Mouse (Mus musculus): Measurements from ENCODE around the gene Trappc6a. TPM values are rescaled to one million over a fixed set of nuclear protein-coding genes. Genes with fewer than 3 reads are reported as not detected.

The Trappc6a gene
- polyA plus RNA-seq, 1 experiment from 2014 or later, result 73.2 TPM

GRCm38 (mm10) chr7:19500420-19501363, 7.5 kb upstream of the Trappc6a start:
- Histone ChIP-seq H3K4me1 (ENCODE audit: control insufficient read depth, insufficient read depth, low read length) (peaks cover under 1% of the 10 kb centered on the region), H3K4me3 (ENCODE audit: low read length) (no peak overlapping the region), H3K36me3 (ENCODE audit: control insufficient read depth, insufficient read depth) (no peaks in the 10 kb centered on the region), H3K9ac (ENCODE audit: low read length) (no peak overlapping the region), H3K4me2 (ENCODE audit: low read depth, low read length) (no peak overlapping the region), H3K27ac (ENCODE audit: low read length) (no peak overlapping the region), H3K27me3 (ENCODE audit: control insufficient read depth, insufficient read depth, low read length) (no peaks in the 10 kb centered on the region), H3K9me3 (replicated peaks; ENCODE audit: control insufficient read depth, low read length) (no peaks in the 10 kb centered on the region)
- no peak for ATAC-seq (replicated peaks; ENCODE audit: extremely low read depth, insufficient read depth, low FRiP score)
- 65% methylated on average over 12 of the region's 12 CpGs for WGBS

DNA sequence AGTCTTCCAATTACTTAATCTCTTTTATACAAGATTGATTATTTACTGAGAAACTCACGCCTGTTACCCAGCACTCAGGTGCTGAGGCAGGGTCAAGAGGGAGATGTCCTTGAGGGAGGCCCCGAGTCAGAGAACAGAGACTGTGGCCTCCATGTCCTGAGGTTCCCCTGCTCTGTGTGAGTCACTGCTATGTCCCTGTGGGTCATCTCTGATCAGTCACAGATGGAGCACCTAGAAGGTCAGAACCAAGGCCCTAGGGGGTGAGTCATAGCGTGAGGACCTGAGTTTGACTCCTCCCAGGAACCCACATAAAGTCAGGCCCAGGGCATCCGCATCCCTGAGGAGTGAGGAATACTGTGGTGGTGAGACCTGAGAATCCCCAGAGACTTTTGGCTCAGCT, 6.5 kb upstream of the Trappc6a start:
- Histone ChIP-seq H3K27me3 (ENCODE audit: control insufficient read depth, insufficient read depth, low read length) (no peaks in the 10 kb centered on the region), H3K9ac (ENCODE audit: low read length) (no peak overlapping the region), H3K4me2 (ENCODE audit: low read depth, low read length) (no peak overlapping the region), H3K9me3 (replicated peaks; ENCODE audit: control insufficient read depth, low read length) (no peaks in the 10 kb centered on the region), H3K36me3 (ENCODE audit: control insufficient read depth, insufficient read depth) (no peaks in the 10 kb centered on the region), H3K4me1 (ENCODE audit: control insufficient read depth, insufficient read depth, low read length) (no peaks in the 10 kb centered on the region; the same call in 1 of the 2 replicates), H3K4me3 (ENCODE audit: low read length) (no peak overlapping the region), H3K27ac (ENCODE audit: low read length) (no peak overlapping the region)
- WGBS, result 68% methylated on average over 4 of the region's 4 CpGs
- no peak for ATAC-seq (replicated peaks; ENCODE audit: extremely low read depth, insufficient read depth, low FRiP score)

- Histone ChIP-seq H3K27ac (ENCODE audit: low read length) (no peak overlapping the region), H3K9ac (ENCODE audit: low read length) (no peak overlapping the region), H3K4me3 (ENCODE audit: low read length) (no peak overlapping the region), H3K4me2 (ENCODE audit: low read depth, low read length) (no peak overlapping the region), H3K27me3 (ENCODE audit: control insufficient read depth, insufficient read depth, low read length) (no peaks in the 10 kb centered on the region), H3K4me1 (ENCODE audit: control insufficient read depth, insufficient read depth, low read length) (peaks cover 6% of the 10 kb centered on the region), H3K9me3 (replicated peaks; ENCODE audit: control insufficient read depth, low read length) (no peaks in the 10 kb centered on the region), H3K36me3 (ENCODE audit: control insufficient read depth, insufficient read depth) (no peaks in the 10 kb centered on the region)
- no peak for ATAC-seq (replicated peaks; ENCODE audit: extremely low read depth, insufficient read depth, low FRiP score)
- WGBS, result 31% methylated on average over 5 of the region's 5 CpGs
These were observed 4.6 kb upstream of the Trappc6a start for GRCm38 (mm10) chr7:19503481-19504068.

DNA sequence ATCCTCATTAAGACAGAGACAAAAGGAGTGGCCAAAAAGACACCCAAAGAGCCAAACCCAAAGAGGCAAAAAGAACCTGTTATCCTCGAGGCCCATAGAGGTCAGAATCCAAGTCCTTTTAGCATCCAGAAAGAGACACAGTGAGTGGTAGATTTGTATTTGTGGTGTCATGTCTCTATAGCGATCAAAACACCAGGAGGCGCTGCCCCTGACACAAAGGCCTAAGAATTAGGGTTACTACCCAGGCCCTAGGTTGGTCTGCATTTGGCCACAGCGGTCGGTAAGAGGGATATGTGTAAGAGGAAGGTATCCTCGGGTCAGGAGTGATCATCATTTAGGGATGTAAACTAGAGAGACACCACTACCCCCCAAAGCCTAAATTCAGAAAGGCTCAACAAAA, 1.9 kb upstream of the Trappc6a start:
- Histone ChIP-seq H3K9me3 (replicated peaks; ENCODE audit: control insufficient read depth, low read length) (no peaks in the 10 kb centered on the region), H3K27ac (ENCODE audit: low read length) (no peak overlapping the region), H3K36me3 (ENCODE audit: control insufficient read depth, insufficient read depth) (no peaks in the 10 kb centered on the region), H3K4me1 (ENCODE audit: control insufficient read depth, insufficient read depth, low read length) (peaks cover 13% of the 10 kb centered on the region), H3K4me3 (ENCODE audit: low read length) (no peak overlapping the region; the same call in 1 of the 2 replicates), H3K9ac (ENCODE audit: low read length) (no peak overlapping the region), H3K4me2 (ENCODE audit: low read depth, low read length) (no peak overlapping the region; the same call in 1 of the 2 replicates), H3K27me3 (ENCODE audit: control insufficient read depth, insufficient read depth, low read length) (no peaks in the 10 kb centered on the region)
- WGBS, result 42% methylated on average over 6 of the region's 6 CpGs
- no peak for ATAC-seq (replicated peaks; ENCODE audit: extremely low read depth, insufficient read depth, low FRiP score)

GRCm38 (mm10) chr7:19506969-19507611, 1.1 kb upstream of the Trappc6a start:
- H3K4me3 ChIP-seq (ENCODE audit: low read length), result peak overlapping the region; percentile 97
- 2% methylated on average over 71 of the region's 71 CpGs for WGBS
- ATAC-seq (replicated peaks; ENCODE audit: extremely low read depth, insufficient read depth, low FRiP score), result no peak
- H3K9ac ChIP-seq (ENCODE audit: low read length), result peak overlapping the region; percentile 92
- peak overlapping the region; percentile 97 for H3K4me2 ChIP-seq (ENCODE audit: low read depth, low read length)
- peaks cover 13% of the 10 kb centered on the region for H3K4me1 ChIP-seq (ENCODE audit: control insufficient read depth, insufficient read depth, low read length)
- no peaks in the 10 kb centered on the region for H3K27me3 ChIP-seq (ENCODE audit: control insufficient read depth, insufficient read depth, low read length)
- H3K27ac ChIP-seq (ENCODE audit: low read length), result no peak overlapping the region
- no peaks in the 10 kb centered on the region for H3K36me3 ChIP-seq (ENCODE audit: control insufficient read depth, insufficient read depth)
- no peaks in the 10 kb centered on the region for H3K9me3 ChIP-seq (replicated peaks; ENCODE audit: control insufficient read depth, low read length)

- Histone ChIP-seq H3K4me2 (ENCODE audit: low read depth, low read length) (peak overlapping the region; percentile 97), H3K9me3 (replicated peaks; ENCODE audit: control insufficient read depth, low read length) (no peaks in the 10 kb centered on the region), H3K36me3 (ENCODE audit: control insufficient read depth, insufficient read depth) (no peaks in the 10 kb centered on the region), H3K4me1 (ENCODE audit: control insufficient read depth, insufficient read depth, low read length) (peaks cover 13% of the 10 kb centered on the region), H3K4me3 (ENCODE audit: low read length) (peak overlapping the region; percentile 97), H3K9ac (ENCODE audit: low read length) (peak overlapping the region; percentile 92), H3K27ac (ENCODE audit: low read length) (peak overlapping the region; percentile 76), H3K27me3 (ENCODE audit: control insufficient read depth, insufficient read depth, low read length) (no peaks in the 10 kb centered on the region)
- ATAC-seq (replicated peaks; ENCODE audit: extremely low read depth, insufficient read depth, low FRiP score), result no peak
- 4% methylated on average over 18 of the region's 18 CpGs for WGBS
These were observed 598 bp upstream of the Trappc6a start for GRCm38 (mm10) chr7:19507612-19507981.

GRCm38 (mm10) chr7:19508924-19509568, 851 bp downstream of the Trappc6a start:
- peak overlapping the region; percentile 92 for H3K9ac ChIP-seq (ENCODE audit: low read length)
- peak; percentile 16; the same call in 1 of the 2 replicates for ATAC-seq (replicated peaks; ENCODE audit: extremely low read depth, insufficient read depth, low FRiP score)
- WGBS, result 3% methylated on average over 15 of the region's 15 CpGs
- peaks cover 13% of the 10 kb centered on the region for H3K4me1 ChIP-seq (ENCODE audit: control insufficient read depth, insufficient read depth, low read length)
- H3K4me2 ChIP-seq (ENCODE audit: low read depth, low read length), result peak overlapping the region; percentile 97
- peak overlapping the region; percentile 89 for H3K27ac ChIP-seq (ENCODE audit: low read length)
- H3K36me3 ChIP-seq (ENCODE audit: control insufficient read depth, insufficient read depth), result no peaks in the 10 kb centered on the region
- no peaks in the 10 kb centered on the region for H3K27me3 ChIP-seq (ENCODE audit: control insufficient read depth, insufficient read depth, low read length)
- H3K9me3 ChIP-seq (replicated peaks; ENCODE audit: control insufficient read depth, low read length), result no peaks in the 10 kb centered on the region
- peak overlapping the region; percentile 97 for H3K4me3 ChIP-seq (ENCODE audit: low read length)

DNA sequence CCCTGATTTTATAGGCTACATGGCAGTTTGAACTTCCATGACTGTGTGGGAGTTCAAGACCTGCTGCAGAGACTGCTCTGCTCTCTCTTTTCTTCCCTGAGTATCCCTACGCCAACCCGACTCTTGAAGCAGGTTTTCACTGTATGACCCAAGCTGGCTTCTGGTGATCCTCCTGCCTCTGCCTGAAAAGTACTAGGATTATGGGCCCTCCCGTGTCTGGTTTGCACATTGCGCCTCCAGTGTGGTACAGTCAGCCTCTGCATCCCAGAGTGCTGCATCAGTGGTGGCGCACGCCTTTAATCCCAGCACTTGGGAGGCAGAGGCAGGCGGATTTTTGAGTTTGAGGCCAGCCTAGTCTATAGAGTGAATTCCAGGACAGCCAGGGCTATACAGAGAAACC, 1.6 kb downstream of the Trappc6a start:
- H3K4me2 ChIP-seq (ENCODE audit: low read depth, low read length), result peak overlapping the region; percentile 97
- H3K4me1 ChIP-seq (ENCODE audit: control insufficient read depth, insufficient read depth, low read length), result peaks cover 13% of the 10 kb centered on the region
- no peaks in the 10 kb centered on the region for H3K27me3 ChIP-seq (ENCODE audit: control insufficient read depth, insufficient read depth, low read length)
- H3K4me3 ChIP-seq (ENCODE audit: low read length), result no peak overlapping the region; the same call in 1 of the 2 replicates
- no peak for ATAC-seq (replicated peaks; ENCODE audit: extremely low read depth, insufficient read depth, low FRiP score)
- H3K9me3 ChIP-seq (replicated peaks; ENCODE audit: control insufficient read depth, low read length), result no peaks in the 10 kb centered on the region
- 90% methylated on average over 7 of the region's 7 CpGs for WGBS
- H3K27ac ChIP-seq (ENCODE audit: low read length), result peak overlapping the region; percentile 89
- H3K36me3 ChIP-seq (ENCODE audit: control insufficient read depth, insufficient read depth), result no peaks in the 10 kb centered on the region
- no peak overlapping the region; the same call in 1 of the 2 replicates for H3K9ac ChIP-seq (ENCODE audit: low read length)

Data from heart, embryonic 16.5 days (tissue).